Mouse (Mus musculus) forebrain, embryonic 12.5 days (tissue): ENCODE results near the gene Ssh2. TPM values are rescaled to one million over a fixed set of nuclear protein-coding genes. Genes with fewer than 3 reads are reported as not detected.

Experiments
- ATAC-seq: fragments of 200-750 bp; cut with Nextera tagmentation; 2 replicates; pipeline ENCODE4 v1.8.0; 2017; ENCODE audit warnings: moderate TSS enrichment; ENCODE audit not compliant: low FRiP score
- H3K27ac ChIP-seq: fragments of 300-500 bp; sonication (generic); 2 replicates; pipeline ENCODE4 v1.5.1; 2016; ENCODE audit warnings: mild to moderate bottlenecking
- H3K27me3 ChIP-seq: fragments of 300-500 bp; sonication (generic); 2 replicates; pipeline ENCODE4 v1.6.1; 2016; ENCODE audit warnings: mild to moderate bottlenecking
- H3K36me3 ChIP-seq: fragments of 300-500 bp; sonication (generic); replicated peaks from 2 replicates; pipeline ENCODE4 v1.6.1; 2016; ENCODE audit warnings: mild to moderate bottlenecking
- H3K4me1 ChIP-seq: fragments of 300-500 bp; sonication (generic); 2 replicates; pipeline ENCODE4 v1.6.1; 2016
- H3K4me2 ChIP-seq: fragments of 300-500 bp; sonication (generic); 2 replicates; pipeline ENCODE4 v1.6.1; 2016; ENCODE audit warnings: mild to moderate bottlenecking, moderate library complexity
- H3K4me3 ChIP-seq: fragments of 300-500 bp; sonication (generic); replicated peaks from 2 replicates; pipeline ENCODE4 v1.5.1; 2016; ENCODE audit warnings: mild to moderate bottlenecking
- H3K9ac ChIP-seq: fragments of 300-500 bp; sonication (generic); 2 replicates; pipeline ENCODE4 v1.6.1; 2016; ENCODE audit warnings: mild to moderate bottlenecking
- H3K9me3 ChIP-seq: fragments of 300-500 bp; sonication (generic); 2 replicates; pipeline ENCODE4 v1.6.1; 2016
- WGBS: fragments of 180-500 bp; shearing (Covaris S2); methylation state at CpG from one replicate; pipeline ENCODE4 v1.1.7; 2016; 5-methylcytosine and 5-hydroxymethylcytosine counted together
- polyA plus RNA-seq: library from polyadenylated mRNA; unstranded; fragments of >200 nt; fragmentation: Nextera tagmentation; extraction: Ambion mirVana; gene quantifications from 2 replicates; pipeline ENCODE4 v1.2.1, GENCODE M21; 2016

Gene Ssh2
- polyA plus RNA-seq, 1 experiment from 2014 or later: 19.4 TPM

- ATAC-seq: no peak
- H3K4me1 ChIP-seq: no peaks in the 10 kb centered on the region
- WGBS: 64% methylated on average over 1 of the region's 1 CpGs
These were observed 148.3 kb downstream of the Ssh2 start for GRCm38 (mm10) chr11:77364376-77364775.

GRCm38 (mm10) chr11:77365706-77366386 lies 149.8 kb downstream of the Ssh2 start:
- H3K36me3 ChIP-seq: no peaks in the 10 kb centered on the region
- H3K4me2 ChIP-seq: no peak overlapping the region
- no peaks in the 10 kb centered on the region for H3K4me1 ChIP-seq
- no peak for ATAC-seq
- H3K9ac ChIP-seq: no peak overlapping the region
- H3K27me3 ChIP-seq: no peaks in the 10 kb centered on the region
- no peaks in the 10 kb centered on the region for H3K9me3 ChIP-seq
- 90% methylated on average over 6 of the region's 6 CpGs for WGBS
- H3K27ac ChIP-seq: no peak overlapping the region
- H3K4me3 ChIP-seq: no peak overlapping the region

More at GRCm38 (mm10) chr11:77364376-77364775, 148.3 kb downstream of the Ssh2 start:
- Histone ChIP-seq H3K4me3 (no peak overlapping the region), H3K9ac (no peak overlapping the region), H3K27me3 (no peaks in the 10 kb centered on the region), H3K27ac (no peak overlapping the region), H3K36me3 (no peaks in the 10 kb centered on the region), H3K9me3 (no peaks in the 10 kb centered on the region), H3K4me2 (no peak overlapping the region)

- H3K4me2 ChIP-seq: no peak overlapping the region
- no peak overlapping the region for H3K9ac ChIP-seq
- H3K27ac ChIP-seq: no peak overlapping the region
- ATAC-seq: no peak
- H3K4me1 ChIP-seq: no peaks in the 10 kb centered on the region
- H3K9me3 ChIP-seq: no peaks in the 10 kb centered on the region
- WGBS: 96% methylated on average over 9 of the region's 9 CpGs
- no peak overlapping the region for H3K4me3 ChIP-seq
- no peaks in the 10 kb centered on the region for H3K36me3 ChIP-seq
- H3K27me3 ChIP-seq: no peaks in the 10 kb centered on the region
These were observed 151.6 kb downstream of the Ssh2 start for GRCm38 (mm10) chr11:77367541-77368270.

GRCm38 (mm10) chr11:77369188-77369840 lies 153.2 kb downstream of the Ssh2 start:
- Histone ChIP-seq H3K4me2 (no peak overlapping the region), H3K9me3 (no peaks in the 10 kb centered on the region), H3K9ac (no peak overlapping the region), H3K27me3 (no peaks in the 10 kb centered on the region), H3K36me3 (no peaks in the 10 kb centered on the region), H3K27ac (no peak overlapping the region), H3K4me3 (no peak overlapping the region), H3K4me1 (no peaks in the 10 kb centered on the region)
- no peak for ATAC-seq
- WGBS: 96% methylated on average over 2 of the region's 2 CpGs

- 78% methylated on average over 2 of the region's 2 CpGs for WGBS
- Histone ChIP-seq H3K27ac (no peak overlapping the region), H3K4me3 (no peak overlapping the region), H3K4me2 (no peak overlapping the region), H3K9me3 (no peaks in the 10 kb centered on the region), H3K36me3 (no peaks in the 10 kb centered on the region), H3K4me1 (no peaks in the 10 kb centered on the region), H3K27me3 (no peaks in the 10 kb centered on the region), H3K9ac (no peak overlapping the region)
- ATAC-seq: no peak
These were observed 153.7 kb downstream of the Ssh2 start for GRCm38 (mm10) chr11:77369841-77370191.

- H3K9ac ChIP-seq: no peak overlapping the region
- H3K4me1 ChIP-seq: no peaks in the 10 kb centered on the region
- H3K9me3 ChIP-seq: no peaks in the 10 kb centered on the region
- 91% methylated on average over 3 of the region's 3 CpGs for WGBS
- H3K36me3 ChIP-seq: no peaks in the 10 kb centered on the region
- no peak overlapping the region for H3K4me2 ChIP-seq
- no peak overlapping the region for H3K4me3 ChIP-seq
- H3K27me3 ChIP-seq: no peaks in the 10 kb centered on the region
- no peak for ATAC-seq
- H3K27ac ChIP-seq: no peak overlapping the region
These were observed 155.0 kb downstream of the Ssh2 start for GRCm38 (mm10) chr11:77371088-77371487.

GRCm38 (mm10) chr11:77371696-77372095 lies 155.6 kb downstream of the Ssh2 start:
- Histone ChIP-seq H3K4me1 (no peaks in the 10 kb centered on the region), H3K27me3 (no peaks in the 10 kb centered on the region), H3K36me3 (no peaks in the 10 kb centered on the region), H3K27ac (no peak overlapping the region), H3K9ac (no peak overlapping the region), H3K9me3 (no peaks in the 10 kb centered on the region), H3K4me3 (no peak overlapping the region), H3K4me2 (no peak overlapping the region)
- ATAC-seq: no peak

GRCm38 (mm10) chr11:77372196-77372904 lies 156.3 kb downstream of the Ssh2 start:
- Histone ChIP-seq H3K4me2 (no peak overlapping the region), H3K9ac (no peak overlapping the region), H3K4me1 (no peaks in the 10 kb centered on the region), H3K9me3 (no peaks in the 10 kb centered on the region), H3K27ac (no peak overlapping the region), H3K36me3 (no peaks in the 10 kb centered on the region), H3K27me3 (no peaks in the 10 kb centered on the region), H3K4me3 (no peak overlapping the region)
- 83% methylated on average over 8 of the region's 8 CpGs for WGBS
- ATAC-seq: no peak

- Histone ChIP-seq H3K9me3 (no peaks in the 10 kb centered on the region), H3K27me3 (no peaks in the 10 kb centered on the region), H3K4me3 (no peak overlapping the region), H3K9ac (no peak overlapping the region), H3K36me3 (no peaks in the 10 kb centered on the region), H3K27ac (no peak overlapping the region), H3K4me1 (no peaks in the 10 kb centered on the region), H3K4me2 (no peak overlapping the region)
- no peak for ATAC-seq
- WGBS: 99% methylated on average over 2 of the region's 2 CpGs
These were observed 162.5 kb downstream of the Ssh2 start for GRCm38 (mm10) chr11:77378622-77379021.

GRCm38 (mm10) chr11:77381174-77381573 lies 165.1 kb downstream of the Ssh2 start:
- H3K4me1 ChIP-seq: no peaks in the 10 kb centered on the region
- no peak overlapping the region for H3K9ac ChIP-seq
- H3K4me2 ChIP-seq: no peak overlapping the region
- no peak overlapping the region for H3K4me3 ChIP-seq
- H3K36me3 ChIP-seq: no peaks in the 10 kb centered on the region
- no peak overlapping the region for H3K27ac ChIP-seq
- no peaks in the 10 kb centered on the region for H3K27me3 ChIP-seq
- ATAC-seq: no peak
- whole genome bisulfite sequencing: 87% methylated on average over 3 of the region's 3 CpGs
- no peaks in the 10 kb centered on the region for H3K9me3 ChIP-seq

GRCm38 (mm10) chr11:77384151-77384550 lies 168.1 kb downstream of the Ssh2 start:
- H3K36me3 ChIP-seq: no peaks in the 10 kb centered on the region; the same call in 1 of the 2 replicates
- ATAC-seq: no peak
- WGBS: 83% methylated on average over 3 of the region's 3 CpGs

More at GRCm38 (mm10) chr11:77384151-77384550, 168.1 kb downstream of the Ssh2 start:
- Histone ChIP-seq H3K9ac (no peak overlapping the region), H3K4me3 (no peak overlapping the region), H3K27ac (no peak overlapping the region), H3K27me3 (no peaks in the 10 kb centered on the region), H3K4me1 (no peaks in the 10 kb centered on the region), H3K9me3 (no peaks in the 10 kb centered on the region), H3K4me2 (no peak overlapping the region)
